Mouse (Mus musculus) liver, adult 10 weeks (tissue): ENCODE data around the gene Hoxc12. TPM values are rescaled to one million over a fixed set of nuclear protein-coding genes. Genes with fewer than 3 reads are reported as not detected.

Source experiments
- polyA plus RNA-seq: library from polyadenylated mRNA; stranded (reverse); fragments of 350-450 nt; fragmentation: Illumina TruSeq; extraction: RNeasy Lipid Tissue Mini Kit (QIAGEN cat#74804); gene quantifications from one replicate; pipeline ENCODE4 v1.2.3, GENCODE M21; 2014; ENCODE audit warnings: low read depth, low replicate concordance

The Hoxc12 gene
- polyA plus RNA-seq, result not detected

DNA sequence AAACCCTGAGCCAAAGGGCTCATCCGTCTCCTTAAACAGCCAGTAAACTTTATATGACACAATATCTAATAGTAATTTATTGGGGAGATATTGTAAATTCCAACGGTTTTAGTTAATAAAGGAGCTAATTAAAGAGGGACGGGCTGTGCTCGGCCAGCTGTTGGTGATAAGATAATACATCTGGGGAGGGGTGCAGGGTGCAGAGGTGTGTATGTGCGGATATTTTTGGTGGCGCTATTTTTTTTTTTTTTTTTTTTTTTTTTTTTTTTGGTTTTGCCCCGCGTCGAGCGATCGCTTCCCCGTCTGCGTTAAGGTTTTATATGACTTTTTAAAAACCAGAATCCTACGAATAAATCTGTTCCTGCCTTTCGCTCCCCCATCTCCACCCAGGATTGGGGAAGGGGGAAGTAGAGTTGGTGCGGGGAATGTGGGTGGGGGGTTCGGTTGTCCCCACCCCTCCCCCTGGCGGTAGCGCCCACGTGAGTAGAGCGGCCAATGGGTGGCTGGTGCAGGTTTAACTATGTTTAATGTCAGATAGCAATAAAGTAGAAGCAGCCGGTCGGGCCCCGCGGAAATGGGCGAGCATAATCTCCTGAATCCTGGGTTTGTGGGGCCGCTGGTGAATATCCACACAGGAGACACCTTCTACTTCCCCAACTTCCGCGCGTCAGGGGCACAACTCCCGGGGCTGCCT is at the start of gene Hoxc12:
Hoxc12 (plus strand) TSS at position 479 of the 694 bp plus-strand sequence.

DNA sequence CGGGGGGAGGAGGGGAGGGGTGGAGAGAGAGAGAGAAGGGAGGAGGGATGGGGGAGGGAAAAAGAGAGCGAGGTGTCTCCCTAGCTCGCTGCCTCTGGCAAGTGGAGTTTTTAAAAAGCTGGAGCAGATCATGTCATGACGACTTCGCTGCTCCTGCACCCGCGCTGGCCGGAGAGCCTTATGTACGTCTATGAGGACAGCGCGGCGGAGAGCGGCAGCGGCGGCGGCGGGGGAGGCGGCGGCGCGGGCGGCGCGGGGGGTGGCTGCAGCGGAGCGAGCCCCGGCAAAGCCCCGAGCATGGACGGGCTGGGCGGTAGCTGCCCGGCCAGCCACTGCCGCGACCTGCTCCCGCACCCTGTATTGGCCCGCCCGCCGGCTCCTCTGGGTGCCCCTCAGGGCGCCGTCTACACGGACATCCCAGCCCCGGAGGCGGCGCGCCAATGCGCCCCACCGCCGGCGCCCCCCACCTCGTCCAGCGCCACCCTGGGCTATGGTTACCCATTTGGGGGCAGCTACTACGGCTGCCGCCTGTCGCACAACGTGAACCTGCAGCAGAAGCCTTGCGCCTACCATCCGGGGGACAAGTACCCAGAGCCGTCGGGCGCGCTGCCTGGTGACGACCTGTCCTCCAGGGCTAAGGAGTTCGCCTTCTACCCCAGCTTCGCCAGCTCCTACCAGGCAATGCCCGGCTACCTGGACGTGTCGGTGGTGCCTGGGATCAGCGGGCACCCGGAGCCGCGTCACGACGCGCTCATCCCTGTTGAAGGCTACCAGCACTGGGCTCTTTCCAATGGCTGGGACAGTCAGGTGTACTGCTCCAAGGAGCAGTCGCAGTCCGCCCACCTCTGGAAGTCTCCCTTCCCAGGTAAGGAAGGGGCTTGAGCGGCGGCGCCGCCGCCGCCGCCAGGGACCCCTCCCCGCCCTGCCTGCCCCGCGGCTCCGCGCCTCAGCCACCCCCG is 15.2 kb upstream of the Hoxc12 start, which contains the start of gene Hoxc13:
Hoxc13 (plus strand) TSS at position 51 of the 959 bp plus-strand sequence.

DNA sequence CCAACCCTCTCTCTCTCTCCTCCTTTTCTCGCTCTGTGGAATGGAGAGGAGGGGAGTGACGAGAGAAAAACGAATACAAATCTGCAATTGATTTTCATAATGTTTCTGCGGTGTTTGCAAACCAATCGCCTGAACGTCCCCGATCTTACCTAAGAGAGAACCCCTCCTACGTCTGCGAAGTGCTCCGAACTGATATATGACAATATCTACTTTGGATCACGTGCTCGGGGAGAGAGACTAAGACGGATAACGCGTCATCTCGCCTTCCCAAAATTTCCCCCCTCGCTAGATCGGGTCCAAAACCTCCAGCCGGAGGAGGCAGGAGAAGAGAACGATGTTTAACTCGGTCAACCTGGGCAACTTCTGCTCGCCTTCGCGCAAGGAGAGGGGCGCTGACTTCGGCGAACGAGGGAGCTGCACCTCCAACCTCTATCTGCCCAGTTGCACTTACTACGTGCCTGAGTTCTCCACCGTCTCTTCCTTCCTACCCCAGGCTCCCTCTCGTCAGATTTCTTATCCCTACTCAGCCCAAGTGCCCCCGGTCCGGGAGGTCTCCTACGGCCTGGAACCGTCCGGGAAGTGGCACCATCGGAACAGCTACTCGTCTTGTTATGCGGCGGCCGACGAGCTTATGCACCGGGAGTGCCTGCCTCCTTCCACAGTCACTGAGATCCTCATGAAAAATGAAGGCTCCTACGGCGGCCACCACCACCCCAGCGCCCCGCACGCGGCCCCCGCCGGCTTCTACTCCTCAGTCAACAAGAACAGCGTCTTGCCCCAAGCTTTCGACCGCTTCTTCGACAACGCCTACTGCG is 17.8 kb downstream of the Hoxc12 start, which contains the start of gene Hoxc11:
Hoxc11 (plus strand) TSS at position 236 of the 815 bp plus-strand sequence.

DNA sequence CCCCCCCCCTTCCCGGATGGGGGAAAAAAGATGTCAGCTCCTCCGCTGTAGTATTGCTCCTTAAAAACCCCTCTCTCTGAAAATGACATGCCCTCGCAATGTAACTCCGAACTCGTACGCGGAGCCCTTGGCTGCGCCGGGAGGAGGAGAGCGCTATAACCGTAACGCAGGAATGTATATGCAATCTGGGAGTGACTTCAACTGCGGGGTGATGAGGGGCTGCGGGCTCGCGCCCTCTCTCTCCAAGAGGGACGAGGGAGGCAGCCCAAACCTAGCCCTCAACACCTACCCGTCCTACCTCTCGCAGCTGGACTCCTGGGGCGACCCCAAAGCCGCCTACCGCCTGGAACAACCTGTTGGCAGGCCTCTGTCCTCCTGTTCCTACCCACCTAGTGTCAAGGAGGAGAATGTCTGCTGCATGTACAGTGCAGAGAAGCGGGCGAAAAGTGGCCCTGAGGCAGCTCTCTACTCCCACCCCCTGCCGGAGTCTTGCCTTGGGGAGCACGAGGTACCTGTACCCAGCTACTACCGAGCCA is 30.3 kb downstream of the Hoxc12 start, which contains the start of gene Hoxc10:
Hoxc10 (plus strand) TSS at position 21 of the 536 bp plus-strand sequence.

DNA sequence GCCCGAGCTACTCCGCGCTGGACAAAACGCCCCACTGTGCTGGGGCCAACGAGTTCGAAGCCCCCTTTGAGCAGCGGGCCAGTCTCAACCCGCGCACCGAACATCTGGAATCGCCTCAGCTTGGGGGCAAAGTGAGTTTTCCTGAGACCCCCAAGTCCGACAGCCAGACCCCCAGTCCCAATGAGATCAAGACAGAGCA is 30.7 kb downstream of the Hoxc12 start, which contains the start of gene Hoxc5:
Hoxc5 (plus strand) TSS at position 132 of the 199 bp plus-strand sequence.

DNA sequence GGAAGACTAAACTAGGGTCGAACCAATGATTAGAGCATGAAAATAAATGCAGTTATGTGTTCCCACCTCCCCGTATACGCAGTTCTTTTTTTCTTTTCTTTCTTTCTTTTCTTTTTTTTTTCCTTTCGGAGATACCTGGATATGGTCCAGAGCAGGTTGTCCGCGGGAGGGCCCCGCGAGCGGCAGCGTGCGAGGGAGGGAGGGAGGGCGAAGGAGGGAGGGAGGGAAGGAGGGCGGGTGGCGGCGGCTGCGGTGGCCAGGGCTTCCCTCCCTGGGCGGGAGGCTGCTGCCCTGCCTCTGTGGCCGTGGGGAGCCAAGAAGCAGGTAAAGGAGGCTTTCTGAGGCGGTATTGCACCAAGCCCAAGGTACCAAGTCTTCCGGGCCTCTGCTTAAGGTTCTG is 39.6 kb downstream of the Hoxc12 start, which contains the start of gene Hoxc9:
Hoxc9 (plus strand) TSS at position 269 of the 400 bp plus-strand sequence.

Other genes starting within 250 kb of the Hoxc12 start
- gene Calcoco1, start 214.6 kb upstream of the Hoxc12 start, polyA plus RNA-seq, result 23.9 TPM
- gene Hoxc13, start 15.7 kb upstream of the Hoxc12 start, polyA plus RNA-seq, result not detected
- not detected for gene Hoxc11, start 17.7 kb downstream of the Hoxc12 start, polyA plus RNA-seq
- not detected for gene Hoxc10, start 30.0 kb downstream of the Hoxc12 start, polyA plus RNA-seq
- gene Hoxc5, start 30.7 kb downstream of the Hoxc12 start, polyA plus RNA-seq, result not detected
- not detected for gene Hoxc9, start 39.7 kb downstream of the Hoxc12 start, polyA plus RNA-seq
- gene Hoxc8, start 53.9 kb downstream of the Hoxc12 start, polyA plus RNA-seq, result not detected
- gene Hoxc6, start 61.5 kb downstream of the Hoxc12 start, polyA plus RNA-seq, result not detected
- not detected for gene Hoxc4, start 82.2 kb downstream of the Hoxc12 start, polyA plus RNA-seq
- gene Smug1, start 230.3 kb downstream of the Hoxc12 start, polyA plus RNA-seq, result 6.6 TPM